7 mouse cellular contexts compared by ENCODE assay signal in the genomic region with DNA sequence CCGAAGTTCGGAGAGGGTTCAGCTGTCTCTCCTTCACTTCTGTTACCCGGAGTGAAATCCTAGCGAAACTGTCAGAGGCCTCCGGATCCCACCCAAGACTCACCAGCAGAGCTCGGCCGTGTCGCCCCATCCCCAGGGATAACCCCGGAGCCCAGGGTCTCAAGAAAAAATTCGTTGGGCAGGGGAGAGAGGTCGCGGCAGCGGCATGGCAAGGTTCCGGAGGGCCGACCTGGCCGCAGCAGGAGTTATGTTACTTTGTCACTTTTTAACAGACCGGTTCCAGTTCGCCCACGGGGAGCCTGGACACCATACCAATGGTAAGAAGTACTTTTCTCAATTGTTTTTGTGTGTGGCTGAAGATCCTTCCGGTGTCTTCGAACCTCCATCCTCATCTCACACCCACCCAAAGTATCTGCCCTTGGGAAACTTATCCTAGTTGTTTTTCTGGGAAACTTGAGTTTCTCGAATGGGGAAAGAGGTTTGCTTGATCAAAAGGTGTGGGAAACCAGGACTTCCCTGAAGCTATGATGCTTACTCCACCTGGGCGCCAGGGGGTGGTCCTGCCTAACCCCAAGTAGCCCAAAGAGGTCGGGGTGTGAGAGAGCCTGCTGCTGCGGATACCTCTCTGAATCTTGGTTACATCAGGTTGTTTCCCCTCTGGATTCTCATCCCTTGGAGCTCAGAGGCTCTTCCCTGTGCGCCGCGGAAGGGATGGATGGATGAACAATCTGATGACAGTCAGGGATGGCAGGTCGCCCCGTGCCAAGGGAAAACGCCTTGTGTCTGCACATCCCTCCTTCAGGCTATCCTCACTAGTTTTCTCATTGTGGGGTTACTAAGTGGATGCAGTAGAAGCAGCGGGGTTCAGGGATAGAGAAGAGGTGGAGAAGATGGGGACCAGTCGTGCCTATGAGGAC. TPM values are rescaled to one million over a fixed set of nuclear protein-coding genes. Genes with fewer than 3 reads are reported as not detected.
DNase-seq lines count a peak whose midpoint lies in the region; ATAC-seq and TF ChIP-seq lines count a peak whose summit lies in the region.

No protein-coding gene starts in this region.

- peak overlapping the region; percentile 82 for H3K4me2 ChIP-seq in midbrain, embryonic 13.5 days (replicated peaks)

- no peaks in the 10 kb centered on the region for H3K9me3 ChIP-seq in midbrain, embryonic 13.5 days

- DNase-seq in CD4-positive helper T cell, adult 2 months (ENCODE audit: low read depth, low spot score) = peak; percentile 11
- peak; percentile 19 for DNase-seq in ES-CJ7 (ENCODE audit: low read depth, low spot score)
- peak; percentile 15 to 33 for DNase-seq in heart, postnatal 10 days
- peak; percentile 46 to 66 for DNase-seq in kidney, postnatal 36 days
- peak; percentile 68 for DNase-seq in thymus, postnatal 14 days

- H3K4me3 ChIP-seq in cortical plate, adult 2 months (ENCODE audit: insufficient read depth, low read length) = peak overlapping the region; percentile 75
- H3K4me3 ChIP-seq in midbrain, embryonic 13.5 days (replicated peaks) = peak overlapping the region; percentile 71

- peaks cover 12% of the 10 kb centered on the region for H3K27me3 ChIP-seq in midbrain, embryonic 13.5 days

- 3% methylated on average over 33 of the region's 33 CpGs for WGBS in midbrain, embryonic 13.5 days

- peak overlapping the region; percentile 73 for H3K9ac ChIP-seq in midbrain, embryonic 13.5 days (replicated peaks)

- intact Hi-C loops in heart, postnatal 10 days (cut with DNase I) = loop anchor here (5.0 to 10.0 kb wide), 2 partner anchors 378 to 970 kb away; no protein-coding TSS in a partner anchor

- no peaks in the 10 kb centered on the region for H3K36me3 ChIP-seq in midbrain, embryonic 13.5 days

- no peak for ATAC-seq in midbrain, embryonic 13.5 days

- no peaks in the 10 kb centered on the region; the same call in 1 of the 2 replicates for H3K4me1 ChIP-seq in cortical plate, adult 2 months (ENCODE audit: control insufficient read depth, insufficient read depth, low read length)
- H3K4me1 ChIP-seq in midbrain, embryonic 13.5 days (replicated peaks) = peaks cover 23% of the 10 kb centered on the region

- no peak for TF ChIP-seq POLR2A in cortical plate, adult 2 months (IDR thresholded peaks at IDR 0.05; ENCODE audit: extremely low read depth, insufficient read depth, low read length)

- peak overlapping the region; percentile 89 for H3K27ac ChIP-seq in cortical plate, adult 2 months (ENCODE audit: insufficient read depth, low read length)
- H3K27ac ChIP-seq in midbrain, embryonic 13.5 days = peak overlapping the region; percentile 85; the same call in 1 of the 2 replicates

- TF ChIP-seq CTCF in cortical plate, adult 2 months (IDR thresholded peaks at IDR 0.05; ENCODE audit: extremely low read depth, insufficient read depth, low read length) = no peak

RNA-seq across cellular contexts. Expression of a gene that starts 1.1 kb away (rescaled TPM):
- polyA plus RNA-seq in cortical plate, adult 2 months (2012; rRNA removed) = 18.3 and 19.1 TPM in 2 replicates
- total RNA-seq in heart, postnatal 10 days (2021) = 10 to 100 TPM; 23.9 to 27.8 TPM
- 15.1 and 16.9 TPM in 2 replicates for polyA plus RNA-seq in midbrain, embryonic 13.5 days (2015; fragmentation: Nextera tagmentation; extraction: Ambion mirVana)

Comparison
In these comparisons a context has a peak if more than half of its experiments do, and no peak if none do; other contexts are left out.
1. DNase-seq: peak in every context shown above with its lines; median percentile 68 in thymus, postnatal 14 days; 56 in kidney, postnatal 36 days; 24 in heart, postnatal 10 days; 19 in ES-CJ7; 11 in CD4-positive helper T cell, adult 2 months.